Mouse (Mus musculus) cortical plate, adult 2 months (tissue): ENCODE data around the gene Pard6b.

Experiments
- CTCF ChIP-seq: fragments of 200-500 bp; IDR thresholded peaks from 2 replicates; pipeline ENCODE4 v1.5.1; 2011; ENCODE audit warnings: mild to moderate bottlenecking, control low read depth, low read length; ENCODE audit not compliant: insufficient read depth; ENCODE audit errors: extremely low read depth
- POLR2A ChIP-seq: fragments of 200-500 bp; IDR thresholded peaks from 2 replicates; pipeline ENCODE4 v1.6.1; 2011; ENCODE audit warnings: mild to moderate bottlenecking, low read length, control low read depth; ENCODE audit not compliant: insufficient read depth; ENCODE audit errors: extremely low read depth

- TF ChIP-seq CTCF: no peak
- TF ChIP-seq POLR2A: no peak
Measured at GRCm38 (mm10) chr2:168066783-168067182, 14.0 kb upstream of the Pard6b start.
